Mouse (Mus musculus): Measurements from ENCODE around the gene Sec14l3.

DNA sequence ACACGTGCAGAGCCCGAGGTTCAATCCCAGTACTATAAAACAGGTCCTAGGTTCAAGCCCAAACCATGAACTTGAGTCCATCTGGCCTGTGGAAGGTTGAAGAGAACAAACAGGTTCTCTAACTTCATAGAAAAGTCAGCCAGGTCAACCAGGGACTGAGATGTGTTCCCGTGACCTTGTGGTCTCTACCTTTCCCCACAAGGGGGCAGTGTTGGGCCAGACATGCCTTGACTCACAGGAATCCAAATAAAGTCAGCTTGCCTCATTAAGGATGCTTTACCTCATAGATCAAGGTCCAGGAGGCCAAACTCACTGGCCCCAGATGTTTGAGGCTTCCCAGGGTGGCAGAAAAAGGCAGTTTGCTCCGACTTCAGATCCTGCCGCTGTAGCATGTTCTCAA is 11.1 kb upstream of the Sec14l3 start:
- no peak for TF ChIP-seq POLR2A (IDR thresholded peaks at IDR 0.05; ENCODE audit: borderline replicate concordance, extremely low read depth, low read depth, low read length)
- TF ChIP-seq CTCF (IDR thresholded peaks at IDR 0.05; ENCODE audit: insufficient read depth, low read length): peak; percentile 95

All from lung, adult 2 months (tissue).